Mouse (Mus musculus) liver, embryonic 14.5 days (tissue): ENCODE data around the gene Xpa. TPM values are rescaled to one million over a fixed set of nuclear protein-coding genes. Genes with fewer than 3 reads are reported as not detected.

Experiments
- ATAC-seq: fragments of 200-750 bp; cut with Nextera tagmentation; 2 replicates; pipeline ENCODE4 v1.8.0; 2017; ENCODE audit warnings: moderate number of reproducible peaks, mild to moderate bottlenecking, moderate library complexity; ENCODE audit not compliant: insufficient read depth
- DNase-seq, 3 experiments: peaks; one replicate each; pipeline ENCODE4 v3.0.0-alpha.2; 2012 to 2013; ENCODE audit warnings: low read depth in 3 of 3, low spot score in 3 of 3
- H3K27ac ChIP-seq: fragments of 300-500 bp; sonication (generic); 2 replicates; pipeline ENCODE4 v1.5.1; 2014; ENCODE audit warnings: moderate library complexity, mild to moderate bottlenecking, control low read depth, inconsistent platforms
- H3K27me3 ChIP-seq: fragments of 300-500 bp; sonication (generic); 2 replicates; pipeline ENCODE4 v1.6.1; 2014; ENCODE audit warnings: mild to moderate bottlenecking, low read length, moderate library complexity; ENCODE audit not compliant: control insufficient read depth, insufficient read depth
- H3K36me3 ChIP-seq: fragments of 300-500 bp; sonication (generic); replicated peaks from 2 replicates; pipeline ENCODE4 v1.6.1; 2014; ENCODE audit warnings: low read depth; ENCODE audit not compliant: control insufficient read depth, insufficient read depth
- H3K4me1 ChIP-seq, 2 experiments: fragments of 200-500 bp in 1 of 2; fragments of 300-500 bp in 1 of 2; sonication (generic) in 1 of 2; replicated peaks; 2 replicates each; pipeline ENCODE4 v1.6.1; 2012 to 2014; ENCODE audit warnings: antibody characterized with exemption in 1 of 2, inconsistent platforms in 1 of 2, low read length in 1 of 2; ENCODE audit not compliant: control insufficient read depth in 2 of 2, insufficient read depth in 2 of 2
- H3K4me2 ChIP-seq: fragments of 300-500 bp; sonication (generic); 2 replicates; pipeline ENCODE4 v1.6.1; 2014; ENCODE audit warnings: low read depth, mild to moderate bottlenecking, control low read depth, moderate library complexity
- H3K4me3 ChIP-seq, 2 experiments: fragments of 200-500 bp in 1 of 2; fragments of 300-500 bp in 1 of 2; sonication (generic) in 1 of 2; 2 replicates each; pipeline ENCODE4 v1.5.1; 2012 to 2014; ENCODE audit warnings: low read depth in 2 of 2, low read length in 2 of 2, mild to moderate bottlenecking in 2 of 2, control low read depth in 1 of 2, inconsistent platforms in 1 of 2, moderate library complexity in 1 of 2; ENCODE audit not compliant: insufficient read depth in 1 of 2
- H3K9ac ChIP-seq: fragments of 300-500 bp; sonication (generic); replicated peaks from 2 replicates; pipeline ENCODE4 v1.6.1; 2014; ENCODE audit warnings: mild to moderate bottlenecking, control low read depth, moderate library complexity
- H3K9me3 ChIP-seq: fragments of 300-500 bp; sonication (generic); 2 replicates; pipeline ENCODE4 v1.6.1; 2016; ENCODE audit warnings: low read length, mixed read lengths; ENCODE audit not compliant: control insufficient read depth
- CTCF ChIP-seq: IDR thresholded peaks from 2 replicates; pipeline ENCODE4 v1.5.1; 2016; ENCODE audit warnings: antibody characterized with exemption, low read depth, control low read depth
- EP300 ChIP-seq: IDR thresholded peaks from 2 replicates; pipeline ENCODE4 v1.6.1; 2016; ENCODE audit warnings: antibody characterized with exemption, low read depth
- WGBS: fragments of 180-500 bp; shearing (Covaris S2); extraction: QIAGEN DNeasy Blood & Tissue Kit; methylation state at CpG from one replicate; pipeline ENCODE4 v1.1.7; 2014; ENCODE audit not compliant: insufficient replicate concordance; 5-methylcytosine and 5-hydroxymethylcytosine counted together
- polyA plus RNA-seq, 2 experiments: library from polyadenylated mRNA; depleted of rRNA in 1 of 2; stranded (reverse) in 1 of 2; unstranded in 1 of 2; fragments of >200 nt; fragmentation: Nextera tagmentation in 1 of 2; extraction: Ambion mirVana in 1 of 2; gene quantifications; 2 replicates each; pipeline versions ENCODE4 v1.2.1 to v1.2.3; 2012 to 2014

Gene Xpa
- polyA plus RNA-seq, 2 experiments = 8.2 to 8.8 TPM

DNA sequence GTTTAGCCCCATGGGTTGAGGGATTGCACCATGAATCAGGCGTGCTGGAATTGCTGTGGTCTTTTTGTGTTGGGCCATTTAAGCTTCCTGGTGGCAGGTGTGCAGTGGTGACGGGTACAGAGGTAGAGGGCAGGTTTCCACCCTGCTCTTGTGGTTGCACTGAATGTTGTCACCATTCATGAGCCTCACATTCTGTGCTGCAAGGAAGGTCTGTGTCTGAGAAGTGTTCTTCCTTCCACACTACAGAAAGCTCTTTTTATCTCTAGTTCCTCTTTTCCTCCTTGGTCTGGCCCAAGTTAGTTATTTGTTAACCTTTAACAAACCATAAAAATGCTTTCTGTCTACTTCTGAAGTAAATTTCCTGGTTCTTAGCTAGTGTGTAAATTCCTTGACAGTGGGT, 32.1 kb downstream of the Xpa start:
- Histone ChIP-seq H3K4me2 (no peak overlapping the region), H3K4me3 (no peak overlapping the region), H3K36me3 (peaks cover 48% of the 10 kb centered on the region), H3K9ac (no peak overlapping the region), H3K27me3 (no peaks in the 10 kb centered on the region), H3K9me3 (no peaks in the 10 kb centered on the region), H3K4me1 (no peaks in the 10 kb centered on the region), H3K27ac (no peak overlapping the region)
- WGBS = 62% methylated on average over 2 of the region's 2 CpGs
- DNase-seq = no peak
- no peak for ATAC-seq
- TF ChIP-seq CTCF = no peak
- no peak for TF ChIP-seq EP300

DNA sequence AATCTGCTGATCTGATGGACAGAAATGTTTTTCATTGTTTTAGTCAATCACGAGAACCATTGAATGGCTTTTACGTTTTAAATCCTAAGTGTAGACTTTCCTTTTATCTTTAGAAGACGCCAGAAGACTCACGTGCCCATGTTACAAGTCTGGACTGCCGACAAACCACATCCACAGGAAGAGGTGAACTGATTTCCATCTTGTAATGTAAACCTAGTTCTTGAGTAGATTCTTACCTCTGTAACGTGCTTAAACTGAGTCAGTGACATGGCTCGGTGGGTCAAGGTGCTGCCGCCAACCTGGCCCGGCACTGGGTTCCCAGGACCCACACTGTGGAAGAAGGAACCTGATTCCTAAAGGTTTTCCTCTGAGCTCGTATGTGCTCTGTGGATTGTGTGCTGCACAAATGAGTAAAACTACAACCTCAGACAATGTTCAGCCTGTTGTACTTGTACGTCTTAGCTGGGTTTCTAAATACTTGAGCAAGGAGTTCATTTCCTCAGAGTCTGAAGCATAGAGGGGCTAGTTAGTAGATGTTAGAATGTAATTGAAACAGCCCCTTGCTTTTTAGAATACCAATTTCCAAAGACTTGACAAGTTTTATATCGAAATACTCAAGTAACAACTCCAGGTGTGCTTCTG, 44.1 kb downstream of the Xpa start:
- Histone ChIP-seq H3K4me1 (no peaks in the 10 kb centered on the region), H3K4me2 (no peak overlapping the region), H3K4me3 (no peak overlapping the region), H3K9ac (no peak overlapping the region), H3K9me3 (no peaks in the 10 kb centered on the region), H3K27ac (no peak overlapping the region), H3K27me3 (no peaks in the 10 kb centered on the region), H3K36me3 (peaks cover 51% of the 10 kb centered on the region)
- 82% methylated on average over 12 of the region's 12 CpGs for WGBS
- no peak for DNase-seq
- no peak for TF ChIP-seq EP300
- no peak for TF ChIP-seq CTCF
- ATAC-seq = no peak

DNA sequence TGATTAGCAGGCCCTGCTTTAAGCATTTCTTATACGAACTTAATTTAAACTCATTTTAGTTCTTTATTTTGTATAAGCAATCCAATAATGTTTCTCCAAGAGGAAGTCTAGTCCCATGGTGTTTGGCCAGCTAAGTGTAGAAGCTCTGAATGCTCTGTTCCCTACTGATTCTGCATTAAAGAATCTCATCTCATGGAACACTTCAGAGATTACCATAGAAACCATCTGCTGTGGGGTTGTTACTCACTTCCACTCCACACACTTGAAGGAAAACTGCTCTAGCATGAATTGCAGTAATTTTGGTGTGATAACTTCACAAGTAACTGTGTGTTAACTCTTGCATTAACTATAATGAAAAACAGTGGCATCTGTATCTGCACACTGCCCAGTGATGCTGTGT, 49.2 kb downstream of the Xpa start:
- WGBS = 84% methylated on average over 1 of the region's 1 CpGs
- TF ChIP-seq CTCF (no peak), EP300 (no peak)
- H3K9ac ChIP-seq = no peak overlapping the region
- no peak overlapping the region for H3K4me3 ChIP-seq
- no peaks in the 10 kb centered on the region for H3K27me3 ChIP-seq
- H3K9me3 ChIP-seq = no peaks in the 10 kb centered on the region
- H3K36me3 ChIP-seq = peaks cover 21% of the 10 kb centered on the region
- no peak overlapping the region for H3K27ac ChIP-seq
- DNase-seq = no peak
- H3K4me2 ChIP-seq = no peak overlapping the region
- H3K4me1 ChIP-seq = no peaks in the 10 kb centered on the region
- no peak for ATAC-seq

DNA sequence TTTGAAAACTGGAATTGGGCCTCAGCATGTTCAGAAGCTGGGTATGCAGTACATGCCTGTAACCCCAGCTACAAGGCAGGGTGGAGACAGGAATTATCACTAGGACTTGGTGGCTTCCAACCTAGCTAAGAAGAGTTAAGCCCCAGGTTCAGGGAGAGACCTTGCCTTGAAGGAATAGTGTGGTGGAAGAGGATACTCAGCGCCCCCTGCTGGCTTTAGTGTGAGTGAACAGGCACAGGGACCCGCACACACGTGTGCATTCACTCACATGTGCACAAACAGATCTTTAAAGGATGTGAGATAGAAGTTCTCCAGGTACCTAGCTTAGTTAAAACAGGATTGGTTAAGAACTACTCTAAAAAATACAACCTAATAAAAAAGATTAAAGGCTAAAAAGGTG, 51.8 kb downstream of the Xpa start:
- H3K9me3 ChIP-seq = no peaks in the 10 kb centered on the region
- no peak overlapping the region for H3K4me3 ChIP-seq
- H3K27ac ChIP-seq = no peak overlapping the region
- peaks cover 5 to 9% of the 10 kb centered on the region in 2 experiments for H3K4me1 ChIP-seq
- TF ChIP-seq EP300 (no peak), CTCF (peak; percentile 79)
- H3K36me3 ChIP-seq = peaks cover 6% of the 10 kb centered on the region
- no peaks in the 10 kb centered on the region for H3K27me3 ChIP-seq
- H3K9ac ChIP-seq = no peak overlapping the region
- no peak overlapping the region for H3K4me2 ChIP-seq
- DNase-seq = peak in 2 of 3 experiments; percentile 23 to 31
- WGBS = 68% methylated on average over 3 of the region's 3 CpGs
- ATAC-seq = no peak

DNA sequence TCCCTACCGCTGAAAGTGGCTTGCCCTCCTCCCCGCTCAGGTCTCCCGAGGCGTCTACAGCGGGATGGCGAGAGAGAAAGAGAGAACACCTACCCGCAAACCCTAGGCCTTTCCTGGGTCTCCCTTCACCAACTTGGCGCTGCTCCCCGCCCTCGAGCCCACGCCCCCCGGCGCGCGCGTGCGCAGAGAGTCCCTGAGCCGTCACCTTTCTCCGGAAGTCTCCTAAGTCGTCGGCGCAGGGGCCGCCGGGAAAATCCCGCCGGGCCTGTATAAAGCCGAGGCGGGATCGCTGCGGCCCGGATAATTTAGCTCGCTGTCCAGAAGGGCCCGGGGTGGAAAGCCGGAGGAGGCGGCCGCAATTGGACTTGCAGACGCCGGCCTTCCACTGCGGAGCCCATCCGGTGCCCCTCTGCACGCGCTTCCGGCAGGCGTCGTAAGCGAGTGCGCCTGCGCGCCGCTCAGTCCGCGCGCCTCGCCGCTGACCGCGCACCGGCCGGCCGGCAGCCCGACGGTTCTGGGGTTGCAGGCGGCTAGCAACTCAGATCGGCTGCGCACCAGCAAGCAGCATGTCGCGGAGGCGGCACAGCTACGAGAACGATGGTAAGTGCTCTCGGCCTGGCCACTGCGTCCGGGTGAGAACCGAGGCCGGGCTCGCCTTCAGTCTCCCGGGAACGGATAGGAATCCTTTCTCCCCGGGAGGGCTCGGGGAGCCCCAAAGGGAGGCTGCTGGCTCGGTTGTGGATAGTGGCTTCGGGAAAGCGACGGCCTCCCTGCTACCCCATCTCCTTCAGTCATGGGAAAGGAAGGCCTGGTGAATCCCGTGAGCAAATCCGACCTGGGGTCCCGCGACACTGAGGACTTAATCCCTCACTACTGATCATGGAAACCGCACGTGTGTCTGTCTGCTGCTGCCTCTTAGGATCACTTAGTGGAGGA, 57.6 kb downstream of the Xpa start, which contains the start of the genes Ncbp1 and Tstd2:
TSS of gene Ncbp1 (plus strand) at position 327 of the 936 bp plus-strand sequence.
TSS of gene Tstd2 (minus strand) at position 408 of the 936 bp plus-strand sequence.
- TF ChIP-seq EP300 (no peak), CTCF (no peak)

More for the DNA sequence above, 57.6 kb downstream of the Xpa start, which contains the start of the genes Ncbp1 and Tstd2:
- H3K9ac ChIP-seq = peak within 1 kb of the TSS; percentile 96
- DNase-seq = peak; percentile 81 to 88 (median 82)
- H3K36me3 ChIP-seq = no peaks in the 10 kb centered on the region; the same call in none of the 2 replicates
- H3K4me2 ChIP-seq = peak within 1 kb of the TSS; percentile 97
- peak within 1 kb of the TSS; percentile 74 for H3K27ac ChIP-seq
- H3K4me3 ChIP-seq = peak within 1 kb of the TSS; percentile 96 to 100
- no peaks in the 10 kb centered on the region for H3K9me3 ChIP-seq
- under 1% methylated on average over 90 of the region's 90 CpGs for WGBS
- no peaks in the 10 kb centered on the region for H3K27me3 ChIP-seq
- H3K4me1 ChIP-seq = peaks cover 10 to 14% of the 10 kb centered on the region in 2 experiments
- peak; percentile 91 for ATAC-seq
